Mouse (Mus musculus): ENCODE results near the gene Ggt7. TPM values are rescaled to one million over a fixed set of nuclear protein-coding genes. Genes with fewer than 3 reads are reported as not detected.
"Not testable (repeated sequence)": the region's sequence is repeated elsewhere in the genome, so short reads cannot be mapped to it uniquely, and the experiment has no call there.

Ggt7 gene
- polyA plus RNA-seq, 1 experiment from 2014 or later, result 18.8 TPM

DNA sequence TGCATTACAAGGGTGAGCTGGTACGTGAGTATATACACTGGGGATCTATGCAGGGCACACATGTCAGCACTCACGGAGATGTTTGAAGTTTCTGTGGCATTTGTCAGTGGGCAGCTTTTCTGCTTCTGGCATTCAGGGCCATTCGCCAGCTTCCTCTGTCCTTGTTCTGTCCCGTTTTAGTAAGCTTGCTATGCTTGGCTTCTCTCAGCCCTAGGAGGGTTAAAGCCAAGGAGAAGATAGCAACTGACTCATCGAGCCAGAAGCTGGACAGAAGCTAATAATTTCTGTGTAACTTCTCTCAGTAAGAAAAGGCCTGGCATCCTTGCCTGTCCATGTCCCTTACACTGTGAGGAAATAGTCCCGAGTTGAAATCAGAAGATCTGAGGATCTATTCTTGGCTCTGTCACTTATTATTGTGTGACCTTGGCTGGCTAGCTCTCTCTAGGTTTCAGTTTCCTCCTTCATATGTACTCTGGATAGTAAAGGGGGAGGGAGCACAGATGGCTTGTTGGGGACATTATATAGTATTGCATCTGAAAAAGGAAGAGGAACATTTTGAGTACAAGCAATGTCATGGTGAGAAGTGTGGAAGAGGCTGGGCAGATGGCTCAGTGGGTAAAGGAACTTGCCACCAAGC, 22.9 kb upstream of the Ggt7 start:
- no peak overlapping the region for H3K4me2 ChIP-seq (ENCODE audit: low read length)
- WGBS, result 70% methylated on average over 6 of the region's 6 CpGs
- H3K4me3 ChIP-seq (ENCODE audit: low read depth, low read length), result no peak overlapping the region

DNA sequence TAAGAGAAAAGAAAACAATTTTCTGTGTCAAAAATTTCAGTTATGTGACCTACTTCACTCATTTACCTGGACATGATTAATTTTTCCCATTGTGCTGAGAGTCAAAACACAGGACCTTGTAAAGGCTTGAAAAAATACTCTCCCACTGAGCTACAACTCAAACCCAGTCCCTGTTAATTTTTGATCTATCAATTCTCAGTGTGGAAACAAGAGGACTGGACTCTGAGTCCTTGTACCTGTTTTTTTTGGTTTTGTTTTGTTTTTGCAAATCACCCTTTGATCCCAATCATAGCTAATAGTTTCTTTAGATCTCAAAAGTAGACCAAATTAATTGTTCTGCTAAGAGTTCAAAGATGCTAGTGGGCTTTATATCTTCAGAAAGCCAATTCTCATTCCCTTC, 21.7 kb upstream of the Ggt7 start:
- Histone ChIP-seq H3K4me2 (ENCODE audit: low read length) (no peak overlapping the region), H3K27ac (ENCODE audit: low read depth, low read length) (no peak overlapping the region), H3K27me3 (replicated peaks; ENCODE audit: control insufficient read depth, insufficient read depth, low read length) (no peaks in the 10 kb centered on the region), H3K4me1 (ENCODE audit: control insufficient read depth, insufficient read depth, low read length) (no peaks in the 10 kb centered on the region), H3K9me3 (replicated peaks; ENCODE audit: control insufficient read depth, low read length) (no peaks in the 10 kb centered on the region), H3K4me3 (ENCODE audit: low read depth, low read length) (no peak overlapping the region), H3K9ac (ENCODE audit: low read length) (no peak overlapping the region), H3K36me3 (ENCODE audit: control insufficient read depth, insufficient read depth, low read length) (no peaks in the 10 kb centered on the region)
- DNase-seq (ENCODE audit: low spot score), result no peak
- no peak for ATAC-seq

More for the DNA sequence above, 22.9 kb upstream of the Ggt7 start:
- H3K27ac ChIP-seq (ENCODE audit: low read depth, low read length), result no peak overlapping the region
- ATAC-seq (no peak), DNase-seq (ENCODE audit: low spot score) (no peak)
- H3K4me1 ChIP-seq (ENCODE audit: control insufficient read depth, insufficient read depth, low read length), result no peaks in the 10 kb centered on the region
- H3K9me3 ChIP-seq (replicated peaks; ENCODE audit: control insufficient read depth, low read length), result no peaks in the 10 kb centered on the region
- H3K36me3 ChIP-seq (ENCODE audit: control insufficient read depth, insufficient read depth, low read length), result no peaks in the 10 kb centered on the region
- H3K27me3 ChIP-seq (replicated peaks; ENCODE audit: control insufficient read depth, insufficient read depth, low read length), result no peaks in the 10 kb centered on the region
- H3K9ac ChIP-seq (ENCODE audit: low read length), result no peak overlapping the region

DNA sequence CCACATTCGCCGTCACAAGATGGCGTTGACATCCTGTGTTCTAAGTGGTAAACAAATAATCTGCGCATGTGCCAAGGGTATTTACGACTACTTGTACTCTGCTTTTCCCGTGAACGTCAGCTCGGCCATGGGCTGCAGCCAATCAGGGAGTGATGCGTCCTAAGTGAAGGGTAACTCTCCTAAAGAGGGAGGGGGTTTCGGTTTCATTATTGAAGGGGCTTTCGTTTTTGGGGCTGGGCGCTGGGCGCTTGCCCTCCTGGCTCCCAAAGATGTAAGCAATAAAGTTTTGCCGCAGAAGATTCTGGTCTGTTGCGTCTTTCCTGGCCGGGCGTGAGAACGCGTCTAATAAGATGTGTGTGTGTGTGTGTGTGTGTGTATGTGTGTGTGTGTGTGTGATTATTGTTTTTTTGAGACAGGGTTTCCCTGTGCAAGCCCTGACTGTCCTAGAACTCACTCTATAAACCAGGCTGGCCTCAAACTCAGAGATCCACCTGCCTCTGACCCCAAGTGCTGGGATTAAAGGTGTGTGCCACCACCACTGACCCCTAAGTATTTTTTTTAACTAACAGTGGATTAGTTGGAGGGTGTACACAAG, 20.5 kb upstream of the Ggt7 start:
- not testable (repeated sequence) for H3K4me1 ChIP-seq (ENCODE audit: control insufficient read depth, insufficient read depth, low read length); H3K9ac ChIP-seq (ENCODE audit: low read length); H3K27me3 ChIP-seq (replicated peaks; ENCODE audit: control insufficient read depth, insufficient read depth, low read length); H3K36me3 ChIP-seq (ENCODE audit: control insufficient read depth, insufficient read depth, low read length); H3K9me3 ChIP-seq (replicated peaks; ENCODE audit: control insufficient read depth, low read length); H3K4me2 ChIP-seq (ENCODE audit: low read length); DNase-seq (ENCODE audit: low spot score); H3K27ac ChIP-seq (ENCODE audit: low read depth, low read length); ATAC-seq; H3K4me3 ChIP-seq (ENCODE audit: low read depth, low read length)
- WGBS, result 89% methylated on average over 13 of the region's 19 CpGs

- no peak for ATAC-seq
- Histone ChIP-seq H3K27me3 (replicated peaks; ENCODE audit: control insufficient read depth, insufficient read depth, low read length) (no peaks in the 10 kb centered on the region), H3K9me3 (replicated peaks; ENCODE audit: control insufficient read depth, low read length) (no peaks in the 10 kb centered on the region), H3K27ac (ENCODE audit: low read depth, low read length) (no peak overlapping the region), H3K36me3 (ENCODE audit: control insufficient read depth, insufficient read depth, low read length) (no peaks in the 10 kb centered on the region), H3K4me3 (ENCODE audit: low read depth, low read length) (no peak overlapping the region), H3K4me1 (ENCODE audit: control insufficient read depth, insufficient read depth, low read length) (no peaks in the 10 kb centered on the region), H3K9ac (ENCODE audit: low read length) (no peak overlapping the region), H3K4me2 (ENCODE audit: low read length) (no peak overlapping the region)
- WGBS, result 82% methylated on average over 5 of the region's 5 CpGs
- no peak for DNase-seq (ENCODE audit: low spot score)
These were observed 19.9 kb upstream of the Ggt7 start for GRCm38 (mm10) chr2:155537761-155538462.

- Histone ChIP-seq H3K27ac (ENCODE audit: low read depth, low read length) (no peak overlapping the region), H3K36me3 (ENCODE audit: control insufficient read depth, insufficient read depth, low read length) (no peaks in the 10 kb centered on the region), H3K4me3 (ENCODE audit: low read depth, low read length) (no peak overlapping the region), H3K9ac (ENCODE audit: low read length) (no peak overlapping the region), H3K9me3 (replicated peaks; ENCODE audit: control insufficient read depth, low read length) (no peaks in the 10 kb centered on the region), H3K4me1 (ENCODE audit: control insufficient read depth, insufficient read depth, low read length) (no peaks in the 10 kb centered on the region), H3K27me3 (replicated peaks; ENCODE audit: control insufficient read depth, insufficient read depth, low read length) (no peaks in the 10 kb centered on the region), H3K4me2 (ENCODE audit: low read length) (no peak overlapping the region)
- ATAC-seq (no peak), DNase-seq (ENCODE audit: low spot score) (no peak)
These were observed 18.3 kb upstream of the Ggt7 start for GRCm38 (mm10) chr2:155536292-155536691.

DNA sequence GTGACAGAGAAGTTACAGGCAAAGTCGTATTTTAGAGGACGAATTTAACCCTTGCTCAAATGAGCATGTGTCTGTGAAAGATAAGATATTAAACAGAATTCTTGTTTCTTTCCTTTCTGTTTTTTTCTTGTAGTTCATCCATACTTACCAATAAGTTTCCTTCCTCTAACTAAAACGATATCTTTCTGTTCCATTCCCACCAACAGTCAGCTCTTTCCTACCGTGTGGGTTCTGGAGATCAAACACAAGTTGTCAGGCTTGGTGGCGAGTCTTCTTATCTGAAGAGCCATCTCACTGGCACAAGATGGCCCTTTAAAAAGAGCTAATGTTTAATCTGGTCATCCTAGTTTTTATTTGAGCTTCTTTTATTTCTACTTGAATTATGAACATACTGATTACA, 9.3 kb upstream of the Ggt7 start:
- Histone ChIP-seq H3K9me3 (replicated peaks; ENCODE audit: control insufficient read depth, low read length) (no peaks in the 10 kb centered on the region), H3K36me3 (ENCODE audit: control insufficient read depth, insufficient read depth, low read length) (no peaks in the 10 kb centered on the region), H3K4me3 (ENCODE audit: low read depth, low read length) (no peak overlapping the region), H3K27me3 (replicated peaks; ENCODE audit: control insufficient read depth, insufficient read depth, low read length) (no peaks in the 10 kb centered on the region), H3K27ac (ENCODE audit: low read depth, low read length) (no peak overlapping the region), H3K4me2 (ENCODE audit: low read length) (no peak overlapping the region), H3K4me1 (ENCODE audit: control insufficient read depth, insufficient read depth, low read length) (no peaks in the 10 kb centered on the region), H3K9ac (ENCODE audit: low read length) (no peak overlapping the region)
- DNase-seq (ENCODE audit: low spot score) (no peak), ATAC-seq (no peak)
- WGBS, result 85% methylated on average over 5 of the region's 5 CpGs

GRCm38 (mm10) chr2:155524378-155524777, 6.3 kb upstream of the Ggt7 start:
- H3K9ac ChIP-seq (ENCODE audit: low read length), result no peak overlapping the region
- no peak for ATAC-seq
- no peak for DNase-seq (ENCODE audit: low spot score)
- no peaks in the 10 kb centered on the region for H3K4me1 ChIP-seq (ENCODE audit: control insufficient read depth, insufficient read depth, low read length)
- no peaks in the 10 kb centered on the region for H3K9me3 ChIP-seq (replicated peaks; ENCODE audit: control insufficient read depth, low read length)
- WGBS, result 67% methylated on average over 1 of the region's 1 CpGs
- H3K27ac ChIP-seq (ENCODE audit: low read depth, low read length), result no peak overlapping the region
- H3K4me3 ChIP-seq (ENCODE audit: low read depth, low read length), result no peak overlapping the region
- no peaks in the 10 kb centered on the region for H3K36me3 ChIP-seq (ENCODE audit: control insufficient read depth, insufficient read depth, low read length)
- no peak overlapping the region for H3K4me2 ChIP-seq (ENCODE audit: low read length)
- no peaks in the 10 kb centered on the region for H3K27me3 ChIP-seq (replicated peaks; ENCODE audit: control insufficient read depth, insufficient read depth, low read length)

- DNase-seq (ENCODE audit: low spot score) (no peak), ATAC-seq (no peak)
- whole genome bisulfite sequencing, result 59% methylated on average over 5 of the region's 5 CpGs
These were observed 5.7 kb upstream of the Ggt7 start for GRCm38 (mm10) chr2:155523706-155524105.

More at GRCm38 (mm10) chr2:155523706-155524105, 5.7 kb upstream of the Ggt7 start:
- Histone ChIP-seq H3K4me2 (ENCODE audit: low read length) (no peak overlapping the region), H3K36me3 (ENCODE audit: control insufficient read depth, insufficient read depth, low read length) (no peaks in the 10 kb centered on the region), H3K27ac (ENCODE audit: low read depth, low read length) (no peak overlapping the region), H3K4me3 (ENCODE audit: low read depth, low read length) (no peak overlapping the region), H3K9ac (ENCODE audit: low read length) (no peak overlapping the region), H3K4me1 (ENCODE audit: control insufficient read depth, insufficient read depth, low read length) (no peaks in the 10 kb centered on the region), H3K27me3 (replicated peaks; ENCODE audit: control insufficient read depth, insufficient read depth, low read length) (no peaks in the 10 kb centered on the region), H3K9me3 (replicated peaks; ENCODE audit: control insufficient read depth, low read length) (no peaks in the 10 kb centered on the region)
